Mouse (Mus musculus) hindlimb bud, embryonic 11.5 days (tissue): ENCODE data around the gene Ech1.

Experiments used
- DNase-seq: peaks from one replicate; pipeline ENCODE4 v3.0.0-alpha.2; 2012; ENCODE audit warnings: low read depth, low spot score; ENCODE audit errors: extremely low spot score

The Ech1 gene

DNA sequence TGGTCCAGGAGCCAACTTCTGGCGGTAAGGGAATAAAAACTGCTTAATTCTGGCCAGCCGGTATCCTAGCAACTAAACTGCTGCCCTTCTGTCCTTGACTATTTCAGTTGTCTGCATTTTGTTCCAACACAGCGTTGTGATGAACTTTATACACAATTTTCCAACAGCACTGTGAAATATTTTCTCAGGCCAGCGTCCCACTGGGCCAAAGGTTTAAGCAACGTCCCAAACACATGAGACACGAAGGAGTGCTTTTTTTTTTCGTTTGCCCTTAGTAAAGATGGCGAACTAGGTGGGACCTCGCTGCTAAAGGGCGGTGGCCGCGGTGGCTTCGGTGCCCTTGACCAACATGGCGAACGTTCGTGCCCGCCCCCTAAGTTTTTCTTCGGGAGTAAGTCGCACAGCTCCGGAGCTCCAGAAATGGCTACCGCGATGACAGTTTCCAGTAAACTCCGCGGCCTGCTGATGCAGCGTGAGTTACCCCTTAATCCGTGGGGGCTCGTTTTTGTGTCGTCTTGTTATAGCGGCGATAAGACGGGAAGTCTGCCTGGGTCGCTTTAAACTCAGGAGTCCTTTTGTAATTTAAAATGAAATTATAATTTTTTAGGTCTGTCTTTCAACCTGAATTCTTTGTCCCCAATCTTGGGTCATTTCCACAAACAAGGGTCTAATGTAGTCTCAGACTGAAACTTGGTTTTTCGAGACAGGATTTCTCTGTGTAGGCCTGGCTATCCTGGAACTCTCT, at the start of gene Ech1:
Gene Ech1, plus strand, starts transcription at position 277 of the 745 bp plus-strand sequence.
- DNase-seq, result peak; percentile 86

DNA sequence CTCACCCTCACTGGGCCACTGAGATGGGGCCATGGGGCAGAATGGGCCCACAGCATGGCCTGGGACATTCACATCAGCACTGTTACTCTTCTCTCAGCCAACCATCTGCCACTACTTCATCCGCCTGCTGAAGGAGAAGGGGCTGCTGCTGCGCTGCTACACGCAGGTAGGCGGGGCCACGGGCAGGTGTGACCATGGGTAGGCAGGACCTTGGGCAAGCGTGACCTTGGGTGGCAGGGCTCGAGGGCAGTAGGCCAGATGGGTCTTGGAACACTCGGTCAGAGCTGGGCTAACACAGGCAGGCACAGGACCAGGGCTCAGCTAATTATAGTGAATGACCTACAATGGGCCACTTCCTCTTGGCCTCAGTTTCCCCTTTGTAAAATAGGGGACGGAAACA, 46.2 kb upstream of the Ech1 start:
- no peak for DNase-seq

DNA sequence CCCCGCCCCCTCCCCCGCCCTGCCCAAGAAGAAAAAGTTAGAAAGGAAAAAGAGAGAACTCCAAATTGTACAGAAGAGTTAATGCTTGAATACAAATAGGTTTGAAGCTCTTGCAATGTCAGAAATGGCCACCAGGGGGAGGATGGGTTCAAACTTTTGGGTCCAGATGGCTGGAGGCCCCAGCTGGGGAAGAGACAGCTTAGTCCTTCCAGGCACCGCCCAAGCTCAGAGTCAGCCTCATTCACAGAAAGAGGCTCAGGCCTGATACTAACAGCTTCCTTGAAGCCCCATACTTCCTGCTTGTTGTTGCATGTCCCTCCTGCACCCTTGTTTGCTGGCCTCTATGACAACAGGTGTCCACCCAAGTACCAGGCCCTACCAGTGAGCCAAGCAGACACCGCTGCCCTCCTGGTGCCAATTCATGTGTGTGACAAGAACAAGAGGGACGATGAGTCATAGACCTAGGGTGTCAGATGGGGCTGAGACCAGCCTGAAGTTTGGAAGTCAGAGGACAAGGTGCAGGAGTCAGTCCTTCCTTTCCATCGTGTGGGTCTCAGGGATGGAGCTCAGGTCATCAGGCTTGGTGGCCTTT, 44.9 kb upstream of the Ech1 start:
- DNase-seq, result peak; percentile 81

DNA sequence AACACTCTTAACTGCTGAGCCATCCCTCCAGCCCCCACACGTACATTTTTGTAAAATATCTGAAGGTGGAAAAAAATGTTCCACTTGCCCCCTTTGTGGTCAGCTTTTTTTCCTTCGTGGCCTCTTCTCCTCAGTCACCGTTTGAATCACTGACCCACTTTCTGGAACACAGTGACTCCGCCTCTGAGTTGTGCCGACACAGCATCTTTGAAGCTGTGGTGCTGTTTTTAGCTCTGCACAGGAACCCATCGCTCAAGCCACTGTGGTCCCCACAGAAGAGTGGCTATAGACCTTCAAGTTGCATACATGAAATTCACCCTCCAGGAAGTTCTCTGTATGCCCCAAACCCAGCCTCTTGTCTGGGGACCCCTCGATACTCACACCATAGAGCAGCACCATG, 44.2 kb upstream of the Ech1 start:
- DNase-seq, result no peak

DNA sequence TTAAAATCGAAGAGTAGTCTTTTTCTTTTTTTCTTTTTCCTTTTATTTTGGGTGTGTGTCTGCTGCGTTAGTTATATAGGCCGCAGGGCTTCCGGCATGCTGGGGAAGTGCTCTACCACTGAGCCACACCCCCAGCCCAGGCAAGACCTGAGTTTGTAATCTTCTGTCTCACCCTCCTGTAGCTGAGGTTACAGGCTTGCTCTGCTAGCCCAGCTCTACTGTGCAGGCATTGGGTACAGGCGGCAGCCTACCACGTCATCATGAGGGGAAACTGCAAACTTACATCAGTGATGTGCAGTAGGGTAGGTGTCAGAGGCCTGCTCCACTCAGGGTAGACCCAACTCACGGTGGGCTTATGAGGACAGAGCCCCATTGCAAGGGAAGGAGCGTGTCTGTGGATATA, 43.8 kb upstream of the Ech1 start:
- no peak for DNase-seq

DNA sequence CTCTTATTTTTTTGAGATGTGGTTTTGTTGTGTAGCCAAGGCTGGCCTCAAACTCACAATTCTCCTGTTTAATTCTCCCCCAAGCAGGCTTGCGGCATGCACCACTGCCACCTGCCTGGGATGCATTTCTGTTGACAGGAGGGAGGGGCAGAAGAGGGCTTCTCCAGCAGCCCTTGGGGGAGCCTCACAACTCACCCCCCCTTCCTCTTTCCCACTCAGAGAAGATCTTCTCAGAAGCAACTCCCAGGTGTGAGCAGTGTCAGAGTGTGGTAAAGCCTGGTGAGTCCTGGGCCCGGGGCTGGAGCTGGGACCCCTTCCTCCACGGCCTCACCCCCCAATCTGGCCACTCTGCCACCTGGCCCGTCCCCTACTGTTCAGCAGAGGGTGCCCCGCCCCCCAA, 39.9 kb upstream of the Ech1 start:
- no peak for DNase-seq

DNA sequence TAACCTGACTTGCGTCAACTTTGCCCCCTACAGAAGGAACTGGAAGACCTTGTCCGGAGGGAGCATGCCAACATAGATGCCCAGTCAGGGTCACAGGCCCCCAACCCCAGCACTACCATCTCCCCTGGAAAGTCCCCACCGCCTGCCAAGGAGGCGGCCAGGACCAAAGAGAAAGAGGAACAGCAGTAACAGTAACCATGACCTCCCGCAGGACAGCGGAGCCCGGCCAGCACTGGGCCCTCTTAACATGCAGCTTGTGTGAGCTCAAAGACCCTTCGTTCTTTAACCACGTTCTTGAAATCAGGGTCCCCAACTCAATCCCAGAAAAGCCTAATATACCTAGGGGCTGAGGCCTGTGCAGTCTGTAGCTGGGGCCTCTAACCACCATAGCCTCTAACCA, 37.1 kb upstream of the Ech1 start:
- DNase-seq, result no peak

DNA sequence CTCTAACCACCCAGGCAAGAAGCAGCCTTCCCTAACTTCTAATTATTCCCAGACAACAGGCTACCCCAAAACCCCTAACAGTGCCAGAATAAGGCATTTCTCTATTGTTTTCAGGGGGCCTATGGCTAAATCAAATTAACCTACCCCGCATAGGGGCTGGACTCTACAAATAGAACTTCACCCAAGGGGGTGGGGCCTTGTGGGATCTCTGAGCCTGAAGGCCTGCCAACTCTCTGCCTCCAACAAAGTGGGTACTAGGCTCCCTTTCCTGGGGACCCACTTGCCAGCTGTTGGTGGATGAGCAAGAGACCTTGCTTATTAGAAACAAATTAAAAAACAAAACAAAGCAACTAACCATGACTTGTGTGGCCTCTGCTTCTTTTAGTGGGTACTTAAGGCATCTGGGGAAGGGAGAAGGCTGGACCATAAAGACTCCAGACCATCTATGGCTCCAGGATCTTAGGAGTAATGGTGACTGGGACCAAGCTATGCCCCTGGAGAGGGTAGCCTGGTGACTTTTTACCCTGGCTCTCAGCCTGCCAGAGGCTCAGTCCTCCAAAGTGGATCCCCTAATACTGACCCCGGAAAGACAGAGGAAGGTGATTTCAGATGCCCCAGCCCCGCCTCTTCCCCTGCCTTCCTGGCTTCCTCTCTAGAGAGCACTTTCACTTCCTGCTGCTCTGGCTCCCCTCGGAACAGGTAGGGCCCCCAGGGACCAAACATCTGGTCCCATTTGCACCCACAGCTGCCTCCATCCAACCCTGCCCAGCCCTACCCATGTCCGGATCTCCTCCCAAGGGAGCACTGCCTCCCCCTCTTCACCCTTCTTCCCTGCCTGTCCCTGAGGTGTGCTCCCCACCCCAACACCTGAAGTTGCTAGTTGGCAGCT, 36.5 kb upstream of the Ech1 start, which contains the start of gene Rinl:
Gene Rinl, plus strand, starts transcription at position 663 of the 889 bp plus-strand sequence.
- DNase-seq, result no peak

DNA sequence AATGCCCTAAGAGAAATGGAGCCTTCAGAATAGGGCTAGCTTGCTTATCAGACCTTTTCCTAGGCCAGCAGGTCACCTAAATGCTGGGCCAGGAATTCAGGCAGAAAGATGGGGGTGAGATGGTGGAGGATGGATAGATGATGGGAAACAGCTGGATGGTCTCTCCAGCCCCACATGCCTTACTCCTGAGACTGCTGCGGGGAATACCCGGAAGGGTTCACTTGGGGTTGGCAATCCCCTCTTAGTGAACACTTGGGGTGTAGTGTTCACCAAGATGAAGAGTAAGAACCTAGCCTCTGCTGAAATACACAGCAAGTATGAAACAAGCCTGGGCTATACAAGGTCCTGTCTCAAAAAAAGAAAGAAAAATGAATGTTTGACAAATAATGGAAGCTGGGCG, 35.8 kb upstream of the Ech1 start:
- no peak for DNase-seq

DNA sequence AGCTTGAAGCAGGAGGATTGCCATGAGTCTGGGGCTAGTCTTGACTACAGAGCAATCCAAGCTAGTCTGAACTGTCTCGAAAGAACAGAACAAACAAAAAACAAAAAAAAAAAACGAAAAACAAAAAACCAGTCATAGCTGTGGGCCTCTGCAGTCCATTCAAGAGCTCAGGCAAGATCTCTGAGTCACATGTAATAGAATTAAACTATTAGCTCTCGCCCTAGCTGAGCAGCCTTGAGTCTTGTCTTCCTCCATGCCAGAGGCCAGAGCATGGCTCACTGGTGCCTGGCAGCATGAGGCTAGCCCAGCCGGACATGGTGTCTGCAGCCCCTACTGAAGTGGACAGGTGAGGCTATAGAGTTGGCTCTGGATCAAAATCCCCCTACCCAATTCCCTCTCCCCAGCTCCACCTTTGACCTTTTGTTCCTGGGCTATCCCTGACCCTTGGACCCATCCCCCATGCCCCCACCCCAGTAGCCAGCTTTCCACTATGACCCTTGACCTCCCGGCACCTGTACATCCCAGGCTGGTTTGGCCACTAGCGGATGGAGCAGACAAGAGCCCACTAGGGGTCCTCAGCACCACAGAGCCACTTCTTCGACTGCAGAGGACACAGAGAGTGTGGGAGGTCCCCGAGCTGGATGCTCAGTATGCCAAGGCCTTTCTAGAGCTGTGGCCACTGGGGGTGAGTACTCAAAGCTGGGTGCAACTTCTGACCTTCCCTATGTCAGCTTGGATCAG, 34.8 kb upstream of the Ech1 start:
- DNase-seq, result no peak

DNA sequence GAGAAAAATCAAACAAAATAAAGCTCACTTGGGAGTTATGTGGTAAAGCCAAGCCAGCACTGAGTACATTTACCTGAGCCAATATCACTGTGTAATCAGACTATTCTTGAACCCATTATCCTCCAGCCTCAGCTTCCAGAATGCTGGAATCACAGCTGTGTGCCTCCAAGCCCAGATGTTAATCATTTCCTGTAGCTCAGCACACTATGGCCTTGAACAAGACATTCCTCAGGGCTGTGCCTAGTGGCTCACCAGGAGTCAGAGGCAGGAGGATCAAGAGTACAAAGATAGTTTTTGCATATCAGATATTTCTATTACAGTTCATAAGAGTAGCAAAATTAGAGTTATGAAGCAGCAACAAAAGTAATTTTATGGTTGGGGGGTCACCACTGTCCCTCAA, 33.3 kb upstream of the Ech1 start:
- DNase-seq, result no peak

DNA sequence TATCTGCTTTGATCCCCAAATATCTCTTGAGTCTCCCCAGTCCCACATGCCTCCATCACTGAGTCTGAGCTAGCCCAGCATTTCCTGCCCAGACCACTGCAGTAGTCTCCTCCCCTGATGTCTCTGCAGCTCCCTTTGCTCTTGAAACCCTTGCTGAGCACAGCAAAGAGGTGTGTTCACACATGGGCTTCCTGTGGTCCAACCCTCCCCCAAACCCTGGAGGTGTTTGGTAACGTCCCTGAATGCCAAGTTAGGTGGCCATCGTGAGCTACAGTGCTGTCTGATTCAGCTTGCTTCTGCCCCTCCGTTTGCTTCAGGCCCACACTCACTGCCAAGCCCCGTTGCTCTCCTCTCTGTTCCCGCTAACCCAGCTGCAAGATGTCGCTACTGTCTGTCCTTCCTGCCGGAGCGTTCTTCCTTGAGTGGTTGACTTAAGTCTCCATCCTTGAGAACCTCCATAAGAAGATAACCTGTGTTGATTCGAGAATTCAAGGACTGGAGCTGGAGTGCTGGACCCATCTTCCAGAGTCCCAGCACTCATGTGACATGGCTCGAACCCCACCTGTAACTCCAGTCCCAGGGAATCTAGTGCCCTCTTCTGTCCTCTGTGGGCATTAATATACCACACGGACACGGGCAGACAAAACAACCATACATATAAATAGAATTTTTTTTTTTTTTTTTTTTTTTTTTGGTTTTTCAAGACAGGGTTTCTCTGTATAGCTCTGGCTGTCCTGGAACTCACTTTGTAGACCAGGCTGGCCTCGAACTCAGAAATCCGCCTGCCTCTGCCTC, 32.4 kb upstream of the Ech1 start:
- no peak for DNase-seq

DNA sequence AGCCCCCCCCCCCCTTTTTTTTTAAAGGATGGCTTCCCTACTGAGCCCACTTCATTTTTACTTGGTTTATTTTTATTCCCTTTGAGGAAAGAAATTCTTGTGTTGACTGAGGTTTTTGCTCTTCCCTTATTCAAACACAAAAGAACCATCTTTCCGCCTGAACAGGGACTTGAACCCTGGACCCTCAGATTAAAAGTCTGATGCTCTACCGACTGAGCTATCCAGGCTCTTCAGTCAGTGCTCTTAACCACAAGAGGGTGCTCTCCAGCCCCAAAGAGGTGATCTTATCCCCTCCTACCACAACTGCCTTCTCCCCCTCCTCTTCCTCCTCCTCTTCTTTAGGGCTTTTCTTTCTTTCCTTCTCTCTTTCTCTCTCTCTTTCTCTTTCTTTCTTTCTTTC, 31.2 kb upstream of the Ech1 start:
- DNase-seq, result no peak

DNA sequence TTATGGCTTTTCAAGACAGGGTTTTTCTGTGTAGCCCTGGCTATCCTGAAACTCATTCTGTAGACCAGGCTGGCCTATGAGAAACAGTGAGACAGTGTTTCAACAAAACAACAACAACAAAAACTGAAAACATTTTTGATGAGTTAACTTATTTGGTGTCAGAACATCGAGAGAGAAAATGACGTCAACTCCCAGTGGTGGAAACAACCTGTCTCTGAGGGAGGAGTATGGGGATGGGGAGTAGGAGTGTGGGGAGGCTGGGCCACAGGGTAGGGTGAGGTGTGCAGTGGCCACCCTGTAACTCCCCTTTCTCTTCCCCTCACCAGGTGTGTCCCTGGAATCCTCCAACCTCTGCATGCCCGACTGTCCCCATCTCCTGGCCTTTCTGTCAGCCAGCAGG, 30.5 kb upstream of the Ech1 start:
- no peak for DNase-seq

DNA sequence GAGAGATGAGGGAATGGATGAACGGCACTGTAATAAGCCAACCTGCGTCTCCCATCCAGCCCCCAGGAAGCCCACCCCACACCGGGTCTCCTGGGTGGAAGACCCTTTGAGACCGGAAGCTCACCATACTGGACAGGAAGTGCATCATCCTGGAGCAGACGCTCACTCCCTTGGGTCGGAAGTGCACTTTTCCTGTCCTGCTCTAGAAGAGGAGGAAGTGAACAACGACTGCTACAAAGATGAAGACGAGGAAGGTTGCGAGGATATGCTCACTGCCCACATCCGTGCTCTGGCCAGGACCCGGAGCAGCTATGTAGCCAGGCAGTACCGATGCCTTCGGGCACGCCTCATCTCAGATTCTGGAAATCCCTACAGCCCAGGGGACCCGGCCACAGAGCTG, 29.2 kb upstream of the Ech1 start:
- no peak for DNase-seq

DNA sequence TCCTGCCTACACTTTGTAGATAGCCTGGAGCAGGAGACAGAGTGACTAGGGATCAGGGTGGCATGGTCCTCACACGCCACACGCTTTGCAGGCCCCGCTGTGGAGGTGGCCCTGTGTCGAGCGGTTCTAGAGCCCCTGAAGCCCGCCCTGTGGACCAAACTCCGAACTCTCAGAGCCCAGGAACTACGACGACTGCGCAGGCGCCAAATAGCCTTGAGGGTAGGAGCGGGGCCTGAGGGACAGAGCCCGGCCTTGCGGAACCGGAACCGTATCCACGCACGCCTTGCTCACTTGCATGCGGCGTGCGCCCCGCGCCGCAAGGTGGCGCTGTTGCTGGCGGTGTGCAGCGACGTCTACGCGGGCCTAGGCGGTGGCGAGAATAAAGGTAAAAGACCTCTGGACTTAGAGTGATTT, 28.4 kb upstream of the Ech1 start:
- DNase-seq, result no peak

DNA sequence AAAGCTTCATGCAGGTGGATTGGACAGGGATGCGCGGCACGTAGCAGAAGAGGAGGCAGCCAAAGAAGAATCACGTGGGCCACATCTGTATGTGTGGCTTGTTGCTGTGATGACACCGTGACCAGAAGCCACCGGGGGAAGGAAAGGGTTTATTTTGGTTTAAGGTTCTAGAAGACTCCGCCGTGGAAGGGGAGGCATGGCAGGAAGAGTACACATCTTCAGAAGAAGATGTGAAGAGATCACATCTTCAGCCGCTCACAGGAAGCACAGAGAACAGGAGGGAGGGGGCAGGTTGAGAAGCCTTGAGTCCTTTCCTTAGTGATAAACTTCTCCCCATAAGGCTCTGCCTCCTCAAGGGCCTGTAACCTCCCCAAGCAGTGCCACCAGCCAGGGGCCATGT, 25.0 kb upstream of the Ech1 start:
- DNase-seq, result no peak

DNA sequence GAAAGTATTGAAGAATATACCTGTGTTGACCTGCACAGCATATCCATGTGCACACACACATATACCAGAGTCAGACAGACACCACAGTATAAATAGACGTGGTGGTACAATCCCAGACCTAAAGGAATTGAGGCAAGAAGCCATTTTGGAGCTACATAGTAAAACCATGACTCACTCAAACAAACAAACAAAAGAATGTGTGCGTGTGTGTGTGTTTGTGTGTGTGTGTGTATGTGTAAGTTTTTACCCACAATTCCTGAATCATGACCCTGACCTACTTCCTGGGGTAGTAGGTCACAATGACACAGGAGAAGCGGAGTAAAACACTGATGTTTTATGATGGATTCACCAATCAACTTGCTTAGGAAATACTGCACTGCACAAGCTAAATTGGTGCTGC, 23.6 kb upstream of the Ech1 start:
- no peak for DNase-seq

DNA sequence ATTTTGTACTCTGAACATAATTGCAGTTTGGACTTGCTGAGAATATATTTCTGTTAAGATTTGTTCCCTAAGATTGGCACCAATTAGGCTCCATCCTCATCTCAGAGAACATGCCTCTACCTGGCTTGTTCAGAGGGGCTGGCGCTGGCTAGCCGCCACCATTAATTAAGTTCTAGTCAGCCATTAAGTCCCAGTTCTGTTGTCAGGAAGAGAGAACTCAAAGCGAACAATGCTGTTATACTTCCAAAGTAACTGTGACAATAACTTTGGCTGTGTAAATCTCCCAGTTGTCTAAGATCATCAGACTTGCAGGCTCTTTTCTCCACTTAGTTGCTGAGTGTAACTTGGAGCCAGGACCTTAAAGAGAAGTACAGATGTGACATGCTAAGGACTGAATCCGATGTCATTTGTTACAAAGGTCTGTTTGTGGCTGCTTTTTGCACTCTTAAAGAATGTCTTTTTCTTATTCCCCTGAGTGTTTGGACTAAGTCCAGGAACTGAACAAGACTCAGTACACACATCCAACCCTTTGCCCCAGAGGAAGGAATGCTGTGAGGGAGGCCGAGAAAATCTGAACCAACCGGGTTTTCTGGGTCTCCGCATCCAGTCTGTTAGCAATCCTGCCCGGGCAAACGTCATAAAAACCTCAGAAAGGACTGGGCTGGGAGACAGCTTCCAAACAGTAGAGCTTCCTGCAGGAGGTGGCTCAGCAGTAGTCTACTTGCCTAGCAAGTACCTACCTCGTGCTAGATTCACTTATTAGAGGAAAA, 22.9 kb upstream of the Ech1 start:
- DNase-seq, result no peak
